In genomic region chr10:79928907-79929701, GRCm38 (mm10) we compare ENCODE assay signal across 10 mouse cellular contexts. TPM values are rescaled to one million over a fixed set of nuclear protein-coding genes. Genes with fewer than 3 reads are reported as not detected.
A peak's percentile ranks its signal among the peaks of the same experiment; 100 is the strongest.
DNase-seq lines count a peak whose midpoint lies in the region; ATAC-seq lines count a peak whose summit lies in the region.
"Had no signal": no experiment of that assay in that cellular context is flagged by ENCODE, and none has a peak within 500 bp of the region (broad histone marks: within the 10 kb centered on the region; RNA-seq: fewer than 3 reads in every experiment).

No protein-coding gene starts in this region.

- H3K9ac ChIP-seq in liver, embryonic 12.5 days: peak overlapping the region; percentile 84
- peak overlapping the region; percentile 89 for H3K9ac ChIP-seq in stomach, embryonic 16.5 days (ENCODE audit: low read length)

- H3K36me3 ChIP-seq in megakaryocyte, embryonic 14.5 days (replicated peaks; ENCODE audit: low read length): peaks cover 46% of the 10 kb centered on the region
- peaks cover 41% of the 10 kb centered on the region for H3K36me3 ChIP-seq in liver, embryonic 12.5 days
- H3K36me3 ChIP-seq in stomach, embryonic 16.5 days (ENCODE audit: control insufficient read depth, insufficient read depth, low read length): peaks cover 13% of the 10 kb centered on the region; the same call in 1 of the 2 replicates

- H3K27ac ChIP-seq in liver, embryonic 12.5 days: peak overlapping the region; percentile 88
- peak overlapping the region; percentile 55 for H3K27ac ChIP-seq in stomach, embryonic 16.5 days (ENCODE audit: low read length)

- peaks cover 76% of the 10 kb centered on the region for H3K4me1 ChIP-seq in megakaryocyte, embryonic 14.5 days
- H3K4me1 ChIP-seq in liver, embryonic 12.5 days: peaks cover 81% of the 10 kb centered on the region
- peaks cover 42% of the 10 kb centered on the region for H3K4me1 ChIP-seq in stomach, embryonic 16.5 days (ENCODE audit: control insufficient read depth, insufficient read depth, low read length)

- peak overlapping the region; percentile 96 for H3K4me2 ChIP-seq in liver, embryonic 12.5 days
- peak overlapping the region; percentile 92 for H3K4me2 ChIP-seq in stomach, embryonic 16.5 days (ENCODE audit: low read depth, low read length)

- DNase-seq in cerebellum, postnatal 10 days: peak; percentile 59 to 68
- DNase-seq in cerebellum, adult 11 months: no peak
- no peak for DNase-seq in urinary bladder, adult 2 months (ENCODE audit: low spot score)
- no peak for DNase-seq in thymus, postnatal 36 days

- peak overlapping the region; percentile 95 for H3K4me3 ChIP-seq in megakaryocyte, embryonic 14.5 days (replicated peaks)
- peak overlapping the region; percentile 85 for H3K4me3 ChIP-seq in liver, embryonic 12.5 days
- H3K4me3 ChIP-seq in stomach, embryonic 16.5 days (replicated peaks; ENCODE audit: low read length): peak overlapping the region; percentile 85

- WGBS in liver, embryonic 12.5 days (ENCODE audit: insufficient replicate concordance): 28% methylated on average over 9 of the region's 9 CpGs
- WGBS in stomach, embryonic 16.5 days: 27% methylated on average over 9 of the region's 9 CpGs

- no peak for ATAC-seq in megakaryocyte, adult 5-6 weeks (ENCODE audit: poor library complexity, severe bottlenecking)
- no peak for ATAC-seq in liver, embryonic 12.5 days
- no peak for ATAC-seq in stomach, embryonic 16.5 days (ENCODE audit: insufficient read depth, low FRiP score)

- H3K27me3 ChIP-seq in megakaryocyte, embryonic 14.5 days (replicated peaks): no peaks in the 10 kb centered on the region
- 0 out of 2 replicates have a peak, but pooled peaks cover under 1% of the 10 kb centered on the region for H3K27me3 ChIP-seq in liver, embryonic 12.5 days (replicated peaks)
- no peaks in the 10 kb centered on the region for H3K27me3 ChIP-seq in stomach, embryonic 16.5 days (ENCODE audit: control insufficient read depth, insufficient read depth, low read length)

- no peaks in the 10 kb centered on the region for H3K9me3 ChIP-seq in megakaryocyte, embryonic 14.5 days
- H3K9me3 ChIP-seq in liver, embryonic 12.5 days (replicated peaks): no peaks in the 10 kb centered on the region
- no peaks in the 10 kb centered on the region for H3K9me3 ChIP-seq in stomach, embryonic 16.5 days (replicated peaks; ENCODE audit: control insufficient read depth, low read length)

RNA-seq across cellular contexts. Expression of gene Arid3a, which starts 2.3 kb away (rescaled TPM):
- polyA plus RNA-seq in megakaryocyte, embryonic 14.5 days (2012; ENCODE audit: insufficient read depth, low replicate concordance): 89.7 and 142 TPM in 2 replicates
- 36.7 and 38.7 TPM in 2 replicates for total RNA-seq in megakaryocyte, adult 5-6 weeks (2015)
- total RNA-seq in megakaryocyte, adult 5-6 weeks (2017): 59.2 and 67.8 TPM in 2 replicates
- polyA plus RNA-seq in liver, embryonic 12.5 days (2016; fragmentation: Nextera tagmentation; extraction: Ambion mirVana): 5.6 and 6.4 TPM in 2 replicates
- 4.9 and 5.2 TPM in 2 replicates for polyA plus RNA-seq in stomach, embryonic 16.5 days (2015; fragmentation: Nextera tagmentation; extraction: Ambion mirVana)
- 3.8 and 4.1 TPM in 2 replicates for polyA plus RNA-seq in urinary bladder, adult 2 months (2012; rRNA removed)

RNA-seq across cellular contexts. Expression of gene R3hdm4, which starts 8.1 kb away (rescaled TPM):
- polyA plus RNA-seq in megakaryocyte, embryonic 14.5 days (2012; ENCODE audit: insufficient read depth, low replicate concordance): 418 and 597 TPM in 2 replicates
- 118 and 121 TPM in 2 replicates for total RNA-seq in megakaryocyte, adult 5-6 weeks (2015)
- 92.1 and 134 TPM in 2 replicates for total RNA-seq in megakaryocyte, adult 5-6 weeks (2017)
- 67.5 and 74.1 TPM in 2 replicates for polyA plus RNA-seq in liver, embryonic 12.5 days (2016; fragmentation: Nextera tagmentation; extraction: Ambion mirVana)
- polyA plus RNA-seq in stomach, embryonic 16.5 days (2015; fragmentation: Nextera tagmentation; extraction: Ambion mirVana): 160 and 176 TPM in 2 replicates
- polyA plus RNA-seq in urinary bladder, adult 2 months (2012; rRNA removed): 140 and 147 TPM in 2 replicates

RNA-seq across cellular contexts. Expression of gene Kiss1r, which starts 12.3 kb away (rescaled TPM):
- 2.7 and 4.5 TPM in 2 replicates for polyA plus RNA-seq in megakaryocyte, embryonic 14.5 days (2012; ENCODE audit: insufficient read depth, low replicate concordance)
- total RNA-seq in megakaryocyte, adult 5-6 weeks (2015): 0.18 and 0.29 TPM in 2 replicates
- total RNA-seq in megakaryocyte, adult 5-6 weeks (2017): 0.26 and 0.77 TPM in 2 replicates
- polyA plus RNA-seq in liver, embryonic 12.5 days (2016; fragmentation: Nextera tagmentation; extraction: Ambion mirVana): 0.35 and 0.43 TPM in 2 replicates
- 0.89 and 0.97 TPM in 2 replicates for polyA plus RNA-seq in stomach, embryonic 16.5 days (2015; fragmentation: Nextera tagmentation; extraction: Ambion mirVana)
- 5.5 and 5.7 TPM in 2 replicates for polyA plus RNA-seq in urinary bladder, adult 2 months (2012; rRNA removed)

RNA-seq across cellular contexts. Expression of gene Gm26602, which starts 18.4 kb away (rescaled TPM):
- polyA plus RNA-seq in megakaryocyte, embryonic 14.5 days (2012; ENCODE audit: insufficient read depth, low replicate concordance): not detected in 2 replicates
- total RNA-seq in megakaryocyte, adult 5-6 weeks (2015): not detected in 2 replicates
- not detected in 2 replicates for total RNA-seq in megakaryocyte, adult 5-6 weeks (2017)
- polyA plus RNA-seq in liver, embryonic 12.5 days (2016; fragmentation: Nextera tagmentation; extraction: Ambion mirVana): 0.98 and 11.0 TPM in 2 replicates
- polyA plus RNA-seq in stomach, embryonic 16.5 days (2015; fragmentation: Nextera tagmentation; extraction: Ambion mirVana): 4.1 TPM in 1 of 2 replicates, not detected in the other
- polyA plus RNA-seq in urinary bladder, adult 2 months (2012; rRNA removed): not detected in 2 replicates
- total RNA-seq: layer of hippocampus, postnatal 10 days had no signal
- polyA plus RNA-seq: spleen, adult 2 months had no signal

RNA-seq across cellular contexts. Expression of gene Med16, which starts 20.4 kb away (rescaled TPM):
- 32.2 and 85.7 TPM in 2 replicates for polyA plus RNA-seq in megakaryocyte, embryonic 14.5 days (2012; ENCODE audit: insufficient read depth, low replicate concordance)
- total RNA-seq in megakaryocyte, adult 5-6 weeks (2015): 12.0 and 13.6 TPM in 2 replicates
- 17.5 and 18.0 TPM in 2 replicates for total RNA-seq in megakaryocyte, adult 5-6 weeks (2017)
- 26.6 and 27.4 TPM in 2 replicates for polyA plus RNA-seq in liver, embryonic 12.5 days (2016; fragmentation: Nextera tagmentation; extraction: Ambion mirVana)
- polyA plus RNA-seq in stomach, embryonic 16.5 days (2015; fragmentation: Nextera tagmentation; extraction: Ambion mirVana): 39.6 and 42.3 TPM in 2 replicates
- 31.7 and 40.9 TPM in 2 replicates for polyA plus RNA-seq in urinary bladder, adult 2 months (2012; rRNA removed)

Comparison
In these comparisons a context has a peak if more than half of its experiments do, and no peak if none do; other contexts are left out.
1. DNase-seq: peak in cerebellum, postnatal 10 days (2 of 2); none in cerebellum, adult 11 months (single experiment), urinary bladder, adult 2 months (single experiment) and thymus, postnatal 36 days (0 of 2).
2. RNA of gene Arid3a, which starts 2.3 kb away (polyA plus RNA-seq): 89.7 to 142 TPM in megakaryocyte, embryonic 14.5 days; 5.6 to 6.4 TPM in liver, embryonic 12.5 days, 4.9 to 5.2 TPM in stomach, embryonic 16.5 days and 3.8 to 4.1 TPM in urinary bladder, adult 2 months; every median in the first group is over 10 times any median in the second.
3. Peak in every context shown above with its lines, with median percentiles within 50 percentile points of each other: H3K4me3 ChIP-seq.